ENCODE assay signal across 28 mouse cellular contexts in genomic region chr16:65458234-65458633, GRCm38 (mm10).
DNase-seq lines count a peak whose midpoint lies in the region; ATAC-seq and TF ChIP-seq lines count a peak whose summit lies in the region.
"Had no signal": no experiment of that assay in that cellular context is flagged by ENCODE, and none has a peak within 500 bp of the region (broad histone marks: within the 10 kb centered on the region; RNA-seq: fewer than 3 reads in every experiment).

No protein-coding gene starts in this region.

- no peaks in the 10 kb centered on the region for H3K36me3 ChIP-seq in macrophage (ENCODE audit: inconsistent target)
- no peaks in the 10 kb centered on the region for H3K36me3 ChIP-seq in heart, embryonic 10.5 days
- no peaks in the 10 kb centered on the region for H3K36me3 ChIP-seq in forebrain, embryonic 10.5 days (replicated peaks)
- H3K36me3 ChIP-seq: embryonic facial prominence, embryonic 12.5 days; embryonic facial prominence, embryonic 15.5 days; forebrain, embryonic 12.5 days; forebrain, embryonic 15.5 days; heart, embryonic 13.5 days had no signal

- ATAC-seq in monocyte, adult 5-6 weeks (replicated peaks; ENCODE audit: insufficient number of reproducible peaks, low FRiP score, low TSS enrichment, poor library complexity, severe bottlenecking), result peak; percentile 76
- ATAC-seq: activated CD4-positive, CD25-positive, alpha-beta regulatory T cell, adult 4 months; CD4-positive, CD25-positive, alpha-beta regulatory T cell, adult 4 months; forebrain, embryonic 15.5 days; hindbrain, postnatal 0 days; inflammation-experienced regulatory T-cells, adult 6 months had no signal

- H3K4me1 ChIP-seq in bone marrow macrophage, adult 2 months (ENCODE audit: control insufficient read depth, insufficient read depth, low read length), result peaks cover 9% of the 10 kb centered on the region
- H3K4me1 ChIP-seq in heart, embryonic 10.5 days, result no peaks in the 10 kb centered on the region
- H3K4me1 ChIP-seq in forebrain, embryonic 10.5 days, result no peaks in the 10 kb centered on the region
- H3K4me1 ChIP-seq: embryonic facial prominence, embryonic 12.5 days; embryonic facial prominence, embryonic 15.5 days; forebrain, embryonic 12.5 days; forebrain, embryonic 15.5 days; heart, embryonic 13.5 days had no signal

- no peaks in the 10 kb centered on the region for H3K9me3 ChIP-seq in heart, embryonic 10.5 days
- H3K9me3 ChIP-seq in forebrain, embryonic 10.5 days, result no peaks in the 10 kb centered on the region
- H3K9me3 ChIP-seq: embryonic facial prominence, embryonic 12.5 days; embryonic facial prominence, embryonic 15.5 days; forebrain, embryonic 12.5 days; forebrain, embryonic 15.5 days; heart, embryonic 13.5 days had no signal

- WGBS in macrophage (ENCODE audit: missing documents), result 61% methylated on average over 3 of the region's 3 CpGs
- WGBS in heart, embryonic 10.5 days, result 83% methylated on average over 3 of the region's 3 CpGs
- WGBS in forebrain, embryonic 10.5 days, result 97% methylated on average over 3 of the region's 3 CpGs

- DNase-seq in 3T3-L1 (ENCODE audit: low read depth, low spot score), result peak; percentile 43
- no peak for DNase-seq in heart, embryonic 10.5 days (ENCODE audit: low spot score)
- no peak for DNase-seq in forebrain, embryonic 10.5 days (ENCODE audit: extremely low spot score, low spot score)
- no peak for DNase-seq in frontal cortex, adult 2 months (ENCODE audit: extremely low spot score in 1 of 2, low spot score in 1 of 2)
- no peak for DNase-seq in right cerebral cortex, postnatal 36 days (ENCODE audit: low spot score in 2 of 2)
- DNase-seq: adrenal gland, adult 8-10 months; adrenal gland, postnatal 25 days; cerebellum, adult 18-20 months; cerebellum, adult 9-10 months; cerebellum, postnatal 14 days; gastrocnemius, adult 2 months; gastrocnemius, postnatal 14 days; heart, adult 18-20 months; heart, postnatal 14 days; heart, postnatal 4 days had no signal

- H3K27me3 ChIP-seq in heart, embryonic 10.5 days (ENCODE audit: insufficient read depth, poor library complexity, severe bottlenecking), result no peaks in the 10 kb centered on the region
- H3K27me3 ChIP-seq in forebrain, embryonic 10.5 days (ENCODE audit: poor library complexity, severe bottlenecking), result no peaks in the 10 kb centered on the region
- H3K27me3 ChIP-seq: embryonic facial prominence, embryonic 12.5 days; embryonic facial prominence, embryonic 15.5 days; forebrain, embryonic 12.5 days; forebrain, embryonic 15.5 days; heart, embryonic 13.5 days had no signal

- no peak for TF ChIP-seq POLR2A in bone marrow macrophage, adult 2 months (IDR thresholded peaks at IDR 0.05; ENCODE audit: borderline replicate concordance, low read depth, low read length)

- no peaks in the 10 kb centered on the region for H3K79me2 ChIP-seq in macrophage (ENCODE audit: inconsistent target)

- peak overlapping the region; percentile 52; the same call in 1 of the 2 replicates for H3K27ac ChIP-seq in bone marrow macrophage, adult 2 months (ENCODE audit: insufficient read depth, low read depth, low read length)
- peak overlapping the region; percentile 45 for H3K27ac ChIP-seq in macrophage
- H3K27ac ChIP-seq in heart, embryonic 10.5 days, result no peak overlapping the region
- no peak overlapping the region for H3K27ac ChIP-seq in forebrain, embryonic 10.5 days
- H3K27ac ChIP-seq: embryonic facial prominence, embryonic 12.5 days; embryonic facial prominence, embryonic 15.5 days; forebrain, embryonic 12.5 days; forebrain, embryonic 15.5 days; gastrocnemius, adult 2 months; heart, embryonic 13.5 days; hindbrain, embryonic 14.5 days; hindbrain, postnatal 0 days had no signal

- TF ChIP-seq CTCF in bone marrow macrophage, adult 2 months (IDR thresholded peaks at IDR 0.05; ENCODE audit: low read depth, low read length), result no peak

- no peak overlapping the region for H3K4me3 ChIP-seq in bone marrow macrophage, adult 2 months (ENCODE audit: insufficient read depth, low read length)
- no peak overlapping the region for H3K4me3 ChIP-seq in macrophage (ENCODE audit: inconsistent target)
- H3K4me3 ChIP-seq in heart, embryonic 10.5 days, result no peak overlapping the region
- no peak overlapping the region for H3K4me3 ChIP-seq in forebrain, embryonic 10.5 days
- H3K4me3 ChIP-seq: embryonic facial prominence, embryonic 12.5 days; embryonic facial prominence, embryonic 15.5 days; forebrain, embryonic 12.5 days; forebrain, embryonic 15.5 days; gastrocnemius, adult 2 months; heart, embryonic 13.5 days had no signal

Comparison
In these comparisons a context has a peak if more than half of its experiments do, and no peak if none do; other contexts are left out.
1. H3K27ac ChIP-seq: peak in bone marrow macrophage, adult 2 months (single experiment) and macrophage (single experiment); none in heart, embryonic 10.5 days (single experiment) and forebrain, embryonic 10.5 days (single experiment).